Mouse (Mus musculus) liver, embryonic 14.5 days (tissue): ENCODE results near the gene Lrmda. TPM values are rescaled to one million over a fixed set of nuclear protein-coding genes. Genes with fewer than 3 reads are reported as not detected.

Experiments
- ATAC-seq: fragments of 200-750 bp; cut with Nextera tagmentation; 2 replicates; pipeline ENCODE4 v1.8.0; 2017; ENCODE audit warnings: moderate number of reproducible peaks, mild to moderate bottlenecking, moderate library complexity; ENCODE audit not compliant: insufficient read depth
- DNase-seq, 3 experiments: peaks; one replicate each; pipeline ENCODE4 v3.0.0-alpha.2; 2012 to 2013; ENCODE audit warnings: low read depth in 3 of 3, low spot score in 3 of 3
- H3K27ac ChIP-seq: fragments of 300-500 bp; sonication (generic); 2 replicates; pipeline ENCODE4 v1.5.1; 2014; ENCODE audit warnings: moderate library complexity, mild to moderate bottlenecking, control low read depth, inconsistent platforms
- H3K27me3 ChIP-seq: fragments of 300-500 bp; sonication (generic); 2 replicates; pipeline ENCODE4 v1.6.1; 2014; ENCODE audit warnings: mild to moderate bottlenecking, low read length, moderate library complexity; ENCODE audit not compliant: control insufficient read depth, insufficient read depth
- H3K36me3 ChIP-seq: fragments of 300-500 bp; sonication (generic); replicated peaks from 2 replicates; pipeline ENCODE4 v1.6.1; 2014; ENCODE audit warnings: low read depth; ENCODE audit not compliant: control insufficient read depth, insufficient read depth
- H3K4me1 ChIP-seq, 2 experiments: fragments of 200-500 bp in 1 of 2; fragments of 300-500 bp in 1 of 2; sonication (generic) in 1 of 2; replicated peaks; 2 replicates each; pipeline ENCODE4 v1.6.1; 2012 to 2014; ENCODE audit warnings: antibody characterized with exemption in 1 of 2, inconsistent platforms in 1 of 2, low read length in 1 of 2; ENCODE audit not compliant: control insufficient read depth in 2 of 2, insufficient read depth in 2 of 2
- H3K4me2 ChIP-seq: fragments of 300-500 bp; sonication (generic); 2 replicates; pipeline ENCODE4 v1.6.1; 2014; ENCODE audit warnings: low read depth, mild to moderate bottlenecking, control low read depth, moderate library complexity
- H3K4me3 ChIP-seq, 2 experiments: fragments of 200-500 bp in 1 of 2; fragments of 300-500 bp in 1 of 2; sonication (generic) in 1 of 2; 2 replicates each; pipeline ENCODE4 v1.5.1; 2012 to 2014; ENCODE audit warnings: low read depth in 2 of 2, low read length in 2 of 2, mild to moderate bottlenecking in 2 of 2, control low read depth in 1 of 2, inconsistent platforms in 1 of 2, moderate library complexity in 1 of 2; ENCODE audit not compliant: insufficient read depth in 1 of 2
- H3K9ac ChIP-seq: fragments of 300-500 bp; sonication (generic); replicated peaks from 2 replicates; pipeline ENCODE4 v1.6.1; 2014; ENCODE audit warnings: mild to moderate bottlenecking, control low read depth, moderate library complexity
- H3K9me3 ChIP-seq: fragments of 300-500 bp; sonication (generic); 2 replicates; pipeline ENCODE4 v1.6.1; 2016; ENCODE audit warnings: low read length, mixed read lengths; ENCODE audit not compliant: control insufficient read depth
- CTCF ChIP-seq: IDR thresholded peaks from 2 replicates; pipeline ENCODE4 v1.5.1; 2016; ENCODE audit warnings: antibody characterized with exemption, low read depth, control low read depth
- EP300 ChIP-seq: IDR thresholded peaks from 2 replicates; pipeline ENCODE4 v1.6.1; 2016; ENCODE audit warnings: antibody characterized with exemption, low read depth
- WGBS: fragments of 180-500 bp; shearing (Covaris S2); extraction: QIAGEN DNeasy Blood & Tissue Kit; methylation state at CpG from one replicate; pipeline ENCODE4 v1.1.7; 2014; ENCODE audit not compliant: insufficient replicate concordance; 5-methylcytosine and 5-hydroxymethylcytosine counted together
- polyA plus RNA-seq, 2 experiments: library from polyadenylated mRNA; depleted of rRNA in 1 of 2; stranded (reverse) in 1 of 2; unstranded in 1 of 2; fragments of >200 nt; fragmentation: Nextera tagmentation in 1 of 2; extraction: Ambion mirVana in 1 of 2; gene quantifications; 2 replicates each; pipeline versions ENCODE4 v1.2.1 to v1.2.3; 2012 to 2014

Gene Lrmda
- polyA plus RNA-seq, 2 experiments: 0.18 to 0.22 TPM

DNA sequence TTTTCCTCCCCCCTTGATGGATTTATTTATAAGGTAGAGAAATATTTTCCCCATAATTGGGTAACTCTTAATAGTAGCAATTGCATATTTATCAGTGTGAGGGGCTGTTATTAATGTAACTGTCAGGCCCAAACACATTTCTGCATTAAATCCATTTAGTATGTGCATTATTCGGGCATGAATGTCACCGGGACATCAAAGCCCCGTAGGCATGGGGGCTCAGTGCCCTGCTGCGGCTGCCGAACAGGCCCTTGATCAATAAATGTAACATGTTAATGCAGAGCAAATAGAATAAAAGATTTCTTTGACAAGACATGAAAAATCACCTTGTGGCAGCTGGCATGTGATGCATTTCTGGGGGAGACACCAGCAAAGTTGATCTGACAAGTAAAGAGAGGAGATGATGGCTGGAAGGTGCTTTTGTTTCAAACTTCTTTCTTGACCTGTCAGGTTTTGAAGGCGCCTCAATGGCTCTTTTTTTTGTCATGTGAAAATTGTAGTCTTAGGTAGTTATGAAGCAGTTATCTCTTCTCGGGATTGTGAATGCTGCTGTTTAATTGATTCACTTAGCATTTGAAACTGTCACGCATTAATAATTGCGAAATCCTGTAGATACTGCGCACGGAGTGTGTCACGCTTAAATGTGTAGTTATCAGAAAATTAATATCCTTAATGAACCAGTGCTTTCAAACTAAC lies 17.4 kb downstream of the Lrmda start:
- TF ChIP-seq EP300 (no peak), CTCF (no peak)
- ATAC-seq: no peak
- no peak overlapping the region for H3K9ac ChIP-seq

DNA sequence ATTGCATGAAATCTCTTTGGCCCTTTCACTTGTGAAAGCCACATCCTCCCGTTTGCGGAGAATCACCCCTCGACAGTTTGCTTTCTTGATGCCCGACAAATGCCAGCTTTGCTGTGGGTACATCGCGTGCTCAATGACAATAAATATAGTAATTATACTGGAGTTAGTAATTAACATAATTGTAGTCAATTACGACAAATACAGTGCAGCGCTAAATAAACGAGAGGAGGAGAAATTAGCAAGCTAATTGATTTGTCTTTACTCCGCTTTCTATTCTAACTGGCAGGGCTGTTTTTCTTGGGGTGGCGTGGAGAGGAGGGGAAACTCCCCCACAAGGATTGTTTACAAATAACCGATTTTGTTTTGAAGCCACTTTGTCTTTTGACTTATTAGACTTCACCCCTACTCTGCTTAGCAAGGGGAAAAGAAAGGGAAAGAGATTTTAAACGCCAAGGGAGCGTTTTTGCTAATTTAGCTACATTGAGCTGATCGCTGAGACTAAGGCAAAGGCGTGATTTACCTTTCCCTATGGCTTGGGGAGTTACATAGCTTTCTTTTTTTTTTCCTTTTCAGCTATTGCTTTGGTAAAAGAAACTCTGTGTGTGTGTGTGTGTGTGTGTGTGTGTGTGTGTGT lies 18.1 kb downstream of the Lrmda start:
- Histone ChIP-seq H3K9me3 (no peaks in the 10 kb centered on the region), H3K4me2 (no peak overlapping the region), H3K4me3 (no peak overlapping the region), H3K27me3 (no peaks in the 10 kb centered on the region), H3K36me3 (no peaks in the 10 kb centered on the region), H3K9ac (no peak overlapping the region), H3K27ac (no peak overlapping the region), H3K4me1 (no peaks in the 10 kb centered on the region)
- no peak for DNase-seq
- no peak for ATAC-seq
- WGBS: 70% methylated on average over 16 of the region's 16 CpGs
- TF ChIP-seq EP300: no peak

More for the DNA sequence above, 17.4 kb downstream of the Lrmda start:
- Histone ChIP-seq H3K9me3 (no peaks in the 10 kb centered on the region), H3K4me1 (no peaks in the 10 kb centered on the region), H3K4me3 (no peak overlapping the region), H3K36me3 (no peaks in the 10 kb centered on the region), H3K4me2 (no peak overlapping the region), H3K27ac (no peak overlapping the region), H3K27me3 (no peaks in the 10 kb centered on the region)
- 79% methylated on average over 12 of the region's 12 CpGs for WGBS
- no peak for DNase-seq

DNA sequence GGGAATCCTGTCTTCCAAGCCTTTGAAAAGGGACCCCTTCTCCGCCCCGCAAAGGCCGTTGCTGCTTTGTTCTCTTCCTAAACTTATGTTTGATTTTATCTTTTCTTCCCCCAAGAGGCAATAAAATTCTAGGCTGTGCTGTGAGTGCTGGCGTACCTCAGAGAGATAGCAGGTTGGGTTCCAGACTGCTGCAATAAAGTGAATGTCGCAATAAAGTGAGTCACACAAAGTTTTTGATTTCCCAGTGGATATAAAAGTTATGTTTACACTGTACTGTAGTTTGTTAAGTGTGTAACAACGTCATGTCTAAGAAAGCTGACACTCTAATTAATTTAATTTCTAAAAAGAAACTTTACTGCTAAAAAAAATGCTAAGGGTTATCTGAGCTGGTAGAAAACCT lies 22.6 kb downstream of the Lrmda start:
- Histone ChIP-seq H3K4me3 (no peak overlapping the region), H3K4me2 (no peak overlapping the region), H3K27me3 (no peaks in the 10 kb centered on the region), H3K9me3 (no peaks in the 10 kb centered on the region), H3K36me3 (no peaks in the 10 kb centered on the region), H3K27ac (no peak overlapping the region), H3K9ac (no peak overlapping the region), H3K4me1 (no peaks in the 10 kb centered on the region)
- DNase-seq (no peak), ATAC-seq (no peak)
- 69% methylated on average over 6 of the region's 6 CpGs for WGBS
- no peak for TF ChIP-seq CTCF
- no peak for TF ChIP-seq EP300

DNA sequence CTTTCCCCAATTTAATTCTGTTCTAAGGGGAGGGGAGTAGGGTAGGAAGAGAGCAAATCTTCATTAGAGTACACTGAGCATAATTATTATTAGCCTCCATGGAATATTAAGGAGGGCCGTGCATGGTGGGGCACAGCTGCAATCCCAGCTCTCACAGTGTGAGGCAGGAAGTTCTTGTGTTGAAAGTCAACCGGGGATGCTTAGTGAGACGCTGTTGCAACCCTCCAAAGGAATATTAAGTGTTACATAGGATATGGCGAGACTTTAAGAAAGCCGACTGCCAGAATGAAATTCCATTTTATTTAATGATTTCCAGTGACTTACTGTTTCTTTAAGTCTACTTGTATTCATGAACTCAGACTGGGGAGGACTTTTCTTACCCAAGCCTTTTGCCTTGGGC lies 23.9 kb downstream of the Lrmda start:
- no peak overlapping the region for H3K4me2 ChIP-seq
- 62% methylated on average over 5 of the region's 5 CpGs for WGBS

DNA sequence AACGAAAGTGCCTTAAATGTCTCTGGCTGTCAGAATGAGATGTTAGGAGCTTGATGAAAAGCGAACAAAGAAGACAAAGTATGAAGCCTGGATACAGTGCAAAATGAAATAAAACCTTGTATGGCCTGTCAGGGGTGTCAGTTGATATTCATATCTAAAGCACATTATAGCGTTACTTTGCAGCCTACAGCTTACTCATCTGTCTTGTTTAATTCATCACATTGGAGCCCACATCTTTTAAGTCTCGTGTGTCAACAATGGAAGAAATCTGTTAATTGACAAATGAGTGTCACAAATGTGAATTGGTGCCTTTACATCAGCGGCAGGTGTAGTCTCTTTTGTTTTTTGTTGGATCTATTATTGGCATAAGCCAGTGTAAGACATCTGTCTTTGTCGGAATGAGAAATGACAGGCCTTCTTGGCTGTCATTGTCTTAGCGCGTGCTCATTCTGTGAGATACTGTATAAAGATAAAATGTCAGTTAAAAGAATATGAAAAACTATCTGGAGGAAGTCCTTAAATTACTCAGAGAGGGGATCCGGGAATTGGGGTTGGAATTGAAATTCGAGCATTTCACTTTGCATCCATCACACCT lies 26.8 kb downstream of the Lrmda start:
- H3K9me3 ChIP-seq: no peaks in the 10 kb centered on the region
- TF ChIP-seq EP300 (no peak), CTCF (no peak)
- no peak for DNase-seq
- no peak overlapping the region for H3K4me2 ChIP-seq
- no peak overlapping the region for H3K27ac ChIP-seq
- H3K4me1 ChIP-seq: peaks cover 24 to 29% of the 10 kb centered on the region in 2 experiments
- no peak for ATAC-seq
- H3K36me3 ChIP-seq: no peaks in the 10 kb centered on the region
- H3K9ac ChIP-seq: no peak overlapping the region
- no peak overlapping the region for H3K4me3 ChIP-seq
- WGBS: 77% methylated on average over 10 of the region's 10 CpGs
- H3K27me3 ChIP-seq: no peaks in the 10 kb centered on the region

More for the DNA sequence above, 23.9 kb downstream of the Lrmda start:
- no peak overlapping the region for H3K9ac ChIP-seq
- no peak overlapping the region for H3K27ac ChIP-seq
- ATAC-seq (no peak), DNase-seq (no peak)
- H3K9me3 ChIP-seq: no peaks in the 10 kb centered on the region
- TF ChIP-seq CTCF: no peak
- TF ChIP-seq EP300: no peak
- no peaks in the 10 kb centered on the region for H3K36me3 ChIP-seq
- H3K27me3 ChIP-seq: no peaks in the 10 kb centered on the region
- no peak overlapping the region for H3K4me3 ChIP-seq
- H3K4me1 ChIP-seq: peaks cover 11% of the 10 kb centered on the region in 2 experiments
